Mouse (Mus musculus): Measurements from ENCODE around the gene Elk4. TPM values are rescaled to one million over a fixed set of nuclear protein-coding genes. Genes with fewer than 3 reads are reported as not detected.

Gene Elk4
- polyA plus RNA-seq, 1 experiment from 2014 or later, result 27.3 TPM

- H3K27me3 ChIP-seq, result no peaks in the 10 kb centered on the region
- ATAC-seq, result peak; percentile 49
- in situ Hi-C loops (cut with MboI; ENCODE audit: low pct_unique_long_range_greater_than_20kb), result no loop called here
- peak; percentile 72 for DNase-seq (ENCODE audit: low read depth, low spot score)
- ChIA-PET POLR2A (no interaction called here), CTCF (interaction anchor here (0.8 to 1.2 kb wide), 2 partner anchors 10 to 36 kb away, joined by 3 read pairs; no protein-coding TSS in a partner anchor)
- TF ChIP-seq CTCF (IDR thresholded peaks at IDR 0.05), result no peak
These were observed 3.5 kb downstream of the Elk4 start for GRCm38 (mm10) chr1:132010632-132011501.

GRCm38 (mm10) chr1:132011785-132012184 lies 4.4 kb downstream of the Elk4 start:
- no peaks in the 10 kb centered on the region for H3K27me3 ChIP-seq
- ChIA-PET CTCF (no interaction called here), POLR2A (interaction anchor here (0.6 kb wide), 1 partner anchor 24 kb away, joined by 3 read pairs; no protein-coding TSS in a partner anchor)
- no peak for TF ChIP-seq CTCF (IDR thresholded peaks at IDR 0.05)
- ATAC-seq (no peak), DNase-seq (ENCODE audit: low read depth, low spot score) (no peak)
- in situ Hi-C loops (cut with MboI; ENCODE audit: low pct_unique_long_range_greater_than_20kb), result no loop called here

GRCm38 (mm10) chr1:132012861-132013260 lies 5.5 kb downstream of the Elk4 start:
- in situ Hi-C loops (cut with MboI; ENCODE audit: low pct_unique_long_range_greater_than_20kb), result no loop called here
- H3K27me3 ChIP-seq, result no peaks in the 10 kb centered on the region
- DNase-seq (ENCODE audit: low read depth, low spot score), result no peak
- no peak for ATAC-seq
- no peak for TF ChIP-seq CTCF (IDR thresholded peaks at IDR 0.05)
- POLR2A ChIA-PET, result no interaction called here
- CTCF ChIA-PET, result interaction anchor here (1.5 to 2.7 kb wide), 3 partner anchors 11 to 32 kb away, joined by 5 to 12 read pairs (median 5); no protein-coding TSS in a partner anchor

- ATAC-seq (no peak), DNase-seq (ENCODE audit: low read depth, low spot score) (no peak)
- in situ Hi-C loops (cut with MboI; ENCODE audit: low pct_unique_long_range_greater_than_20kb), result no loop called here
- ChIA-PET POLR2A (interaction anchor here (1.2 kb wide), 1 partner anchor 9 kb away, joined by 3 read pairs; no protein-coding TSS in a partner anchor), CTCF (interaction anchor here (1.0 to 2.7 kb wide), 4 partner anchors 9 to 32 kb away, joined by 3 to 12 read pairs (median 4); no protein-coding TSS in a partner anchor)
- peak; percentile 54 for TF ChIP-seq CTCF (IDR thresholded peaks at IDR 0.05)
- no peaks in the 10 kb centered on the region for H3K27me3 ChIP-seq
These were observed 7.4 kb downstream of the Elk4 start for GRCm38 (mm10) chr1:132014800-132015199.

GRCm38 (mm10) chr1:132016691-132017090 lies 9.3 kb downstream of the Elk4 start:
- in situ Hi-C loops (cut with MboI; ENCODE audit: low pct_unique_long_range_greater_than_20kb), result no loop called here
- no peak for TF ChIP-seq CTCF (IDR thresholded peaks at IDR 0.05)

GRCm38 (mm10) chr1:132019876-132020275 lies 12.5 kb downstream of the Elk4 start:
- ChIA-PET CTCF (no interaction called here), POLR2A (interaction anchor here (0.5 kb wide), 1 partner anchor 11 kb away, joined by 3 read pairs; no protein-coding TSS in a partner anchor)
- DNase-seq (ENCODE audit: low read depth, low spot score) (no peak), ATAC-seq (no peak)
- no peaks in the 10 kb centered on the region for H3K27me3 ChIP-seq
- no peak for TF ChIP-seq CTCF (IDR thresholded peaks at IDR 0.05)
- in situ Hi-C loops (cut with MboI; ENCODE audit: low pct_unique_long_range_greater_than_20kb), result no loop called here

More at GRCm38 (mm10) chr1:132016691-132017090, 9.3 kb downstream of the Elk4 start:
- POLR2A ChIA-PET, result no interaction called here
- CTCF ChIA-PET, result interaction anchor here (0.9 to 1.0 kb wide), 2 partner anchors 13 to 16 kb away, joined by 3 read pairs; no protein-coding TSS in a partner anchor
- H3K27me3 ChIP-seq, result no peaks in the 10 kb centered on the region
- DNase-seq (ENCODE audit: low read depth, low spot score) (no peak), ATAC-seq (no peak)

- ATAC-seq, result no peak
- CTCF ChIA-PET, result no interaction called here
These were observed 14.7 kb downstream of the Elk4 start for GRCm38 (mm10) chr1:132022107-132022506.

GRCm38 (mm10) chr1:132026925-132027646 lies 19.7 kb downstream of the Elk4 start:
- in situ Hi-C loops (cut with MboI; ENCODE audit: low pct_unique_long_range_greater_than_20kb), result no loop called here
- TF ChIP-seq CTCF (IDR thresholded peaks at IDR 0.05), result no peak
- no peaks in the 10 kb centered on the region for H3K27me3 ChIP-seq
- ChIA-PET POLR2A (no interaction called here), CTCF (no interaction called here)
- no peak for DNase-seq (ENCODE audit: low read depth, low spot score)
- no peak for ATAC-seq

More at GRCm38 (mm10) chr1:132022107-132022506, 14.7 kb downstream of the Elk4 start:
- in situ Hi-C loops (cut with MboI; ENCODE audit: low pct_unique_long_range_greater_than_20kb), result no loop called here
- no peaks in the 10 kb centered on the region for H3K27me3 ChIP-seq
- TF ChIP-seq CTCF (IDR thresholded peaks at IDR 0.05), result no peak
- POLR2A ChIA-PET, result interaction anchor here (0.6 kb wide), 1 partner anchor 215 kb away, joined by 3 read pairs; no protein-coding TSS in a partner anchor
- no peak for DNase-seq (ENCODE audit: low read depth, low spot score)

GRCm38 (mm10) chr1:132027978-132028377 lies 20.6 kb downstream of the Elk4 start:
- in situ Hi-C loops (cut with MboI; ENCODE audit: low pct_unique_long_range_greater_than_20kb), result no loop called here
- CTCF ChIA-PET, result no interaction called here

GRCm38 (mm10) chr1:132028413-132028812 lies 21.0 kb downstream of the Elk4 start:
- ATAC-seq, result no peak
- POLR2A ChIA-PET, result no interaction called here
- DNase-seq (ENCODE audit: low read depth, low spot score), result no peak
- CTCF ChIA-PET, result no interaction called here
- in situ Hi-C loops (cut with MboI; ENCODE audit: low pct_unique_long_range_greater_than_20kb), result no loop called here
- TF ChIP-seq CTCF (IDR thresholded peaks at IDR 0.05), result no peak
- no peaks in the 10 kb centered on the region for H3K27me3 ChIP-seq

More at GRCm38 (mm10) chr1:132027978-132028377, 20.6 kb downstream of the Elk4 start:
- POLR2A ChIA-PET, result no interaction called here
- no peak for ATAC-seq
- no peaks in the 10 kb centered on the region for H3K27me3 ChIP-seq
- no peak for DNase-seq (ENCODE audit: low read depth, low spot score)
- TF ChIP-seq CTCF (IDR thresholded peaks at IDR 0.05), result no peak
